Mouse (Mus musculus): ENCODE data around the gene Parp1. TPM values are rescaled to one million over a fixed set of nuclear protein-coding genes. Genes with fewer than 3 reads are reported as not detected.

The Parp1 gene
- total RNA-seq (2014; fragmentation: Nextera tagmentation) (75.5 and 91.1 TPM in 2 replicates), total RNA-seq (2017) (165 and 168 TPM in 2 replicates), polyA plus RNA-seq (2012) (127 and 142 TPM in 2 replicates)

- Histone ChIP-seq H3K27me3 (ENCODE audit: insufficient read depth, low read length) (peaks cover 5% of the 10 kb centered on the region; the same call in 1 of the 2 replicates), H3K4me3 (ENCODE audit: low read depth, low read length) (peak within 1 kb of the TSS; percentile 84), H3K9me3 (replicated peaks) (no peaks in the 10 kb centered on the region), H3K36me3 (replicated peaks) (peaks cover 31% of the 10 kb centered on the region), H3K4me1 (ENCODE audit: insufficient read depth, low read depth, low read length) (peaks cover 44% of the 10 kb centered on the region)
- ATAC-seq (ENCODE audit: extremely low read depth, insufficient number of reproducible peaks, low FRiP score, poor library complexity, severe bottlenecking): peak; percentile 90
- TF ChIP-seq TAL1 (conservative IDR thresholded peaks at IDR 0.05; ENCODE audit: low read depth, low read length) (no peak), POLR2AphosphoS5 (IDR thresholded peaks at IDR 0.05; ENCODE audit: insufficient replicate concordance, low read depth, low read length) (no peak), GATA1 (IDR thresholded peaks at IDR 0.05; ENCODE audit: borderline replicate concordance, low read length) (no peak), CTCF (IDR thresholded peaks at IDR 0.05; ENCODE audit: low read depth, low read length) (no peak), GATA2 (IDR thresholded peaks at IDR 0.05; ENCODE audit: borderline replicate concordance, low read depth, low read length) (no peak)
- peak; percentile 91 for DNase-seq (ENCODE audit: low spot score)
These were observed at the start of gene Parp1 for GRCm38 (mm10) chr1:180568761-180569452. Gene Parp1 (plus strand): TSS chr1:180568924.

- H3K4me1 ChIP-seq (ENCODE audit: insufficient read depth, low read depth, low read length): peaks cover 4% of the 10 kb centered on the region; the same call in 1 of the 2 replicates
- no peak for TF ChIP-seq POLR2AphosphoS5 (IDR thresholded peaks at IDR 0.05; ENCODE audit: insufficient replicate concordance, low read depth, low read length)
- TF ChIP-seq CTCF (IDR thresholded peaks at IDR 0.05; ENCODE audit: low read depth, low read length): no peak
- TF ChIP-seq TAL1 (conservative IDR thresholded peaks at IDR 0.05; ENCODE audit: low read depth, low read length): no peak
- no peak for TF ChIP-seq GATA1 (IDR thresholded peaks at IDR 0.05; ENCODE audit: borderline replicate concordance, low read length)
- TF ChIP-seq GATA2 (IDR thresholded peaks at IDR 0.05; ENCODE audit: borderline replicate concordance, low read depth, low read length): no peak
- no peak overlapping the region for H3K4me3 ChIP-seq (ENCODE audit: low read depth, low read length)
- DNase-seq (ENCODE audit: low spot score) (no peak), ATAC-seq (ENCODE audit: extremely low read depth, insufficient number of reproducible peaks, low FRiP score, poor library complexity, severe bottlenecking) (no peak)
- H3K36me3 ChIP-seq (replicated peaks): no peaks in the 10 kb centered on the region
- no peaks in the 10 kb centered on the region for H3K9me3 ChIP-seq (replicated peaks)
- H3K27me3 ChIP-seq (ENCODE audit: insufficient read depth, low read length): peaks cover 30% of the 10 kb centered on the region
These were observed 49.2 kb upstream of the Parp1 start for GRCm38 (mm10) chr1:180519520-180519919.

- Histone ChIP-seq H3K4me1 (ENCODE audit: insufficient read depth, low read depth, low read length) (peaks cover 4% of the 10 kb centered on the region; the same call in 1 of the 2 replicates), H3K36me3 (replicated peaks) (no peaks in the 10 kb centered on the region), H3K9me3 (replicated peaks) (no peaks in the 10 kb centered on the region), H3K27me3 (ENCODE audit: insufficient read depth, low read length) (peaks cover 27% of the 10 kb centered on the region), H3K4me3 (ENCODE audit: low read depth, low read length) (no peak overlapping the region)
- no peak for DNase-seq (ENCODE audit: low spot score)
- no peak for TF ChIP-seq CTCF (IDR thresholded peaks at IDR 0.05; ENCODE audit: low read depth, low read length)
- TF ChIP-seq GATA2 (IDR thresholded peaks at IDR 0.05; ENCODE audit: borderline replicate concordance, low read depth, low read length): no peak
- no peak for ATAC-seq (ENCODE audit: extremely low read depth, insufficient number of reproducible peaks, low FRiP score, poor library complexity, severe bottlenecking)
These were observed 48.5 kb upstream of the Parp1 start for GRCm38 (mm10) chr1:180520190-180520589.

- ATAC-seq (ENCODE audit: extremely low read depth, insufficient number of reproducible peaks, low FRiP score, poor library complexity, severe bottlenecking): no peak
- no peaks in the 10 kb centered on the region for H3K4me1 ChIP-seq (ENCODE audit: insufficient read depth, low read depth, low read length)
- no peak for DNase-seq (ENCODE audit: low spot score)
- H3K27me3 ChIP-seq (ENCODE audit: insufficient read depth, low read length): peaks cover 29% of the 10 kb centered on the region
- H3K4me3 ChIP-seq (ENCODE audit: low read depth, low read length): no peak overlapping the region
- H3K9me3 ChIP-seq (replicated peaks): no peaks in the 10 kb centered on the region
- TF ChIP-seq POLR2AphosphoS5 (IDR thresholded peaks at IDR 0.05; ENCODE audit: insufficient replicate concordance, low read depth, low read length) (no peak), CTCF (IDR thresholded peaks at IDR 0.05; ENCODE audit: low read depth, low read length) (no peak), GATA2 (IDR thresholded peaks at IDR 0.05; ENCODE audit: borderline replicate concordance, low read depth, low read length) (no peak), TAL1 (conservative IDR thresholded peaks at IDR 0.05; ENCODE audit: low read depth, low read length) (no peak), GATA1 (IDR thresholded peaks at IDR 0.05; ENCODE audit: borderline replicate concordance, low read length) (no peak)
- no peaks in the 10 kb centered on the region for H3K36me3 ChIP-seq (replicated peaks)
These were observed 45.4 kb upstream of the Parp1 start for GRCm38 (mm10) chr1:180523320-180523719.

GRCm38 (mm10) chr1:180525301-180525700 lies 43.4 kb upstream of the Parp1 start:
- no peaks in the 10 kb centered on the region for H3K36me3 ChIP-seq (replicated peaks)
- H3K4me1 ChIP-seq (ENCODE audit: insufficient read depth, low read depth, low read length): no peaks in the 10 kb centered on the region
- no peak for DNase-seq (ENCODE audit: low spot score)
- no peak for ATAC-seq (ENCODE audit: extremely low read depth, insufficient number of reproducible peaks, low FRiP score, poor library complexity, severe bottlenecking)
- H3K9me3 ChIP-seq (replicated peaks): no peaks in the 10 kb centered on the region
- TF ChIP-seq POLR2AphosphoS5 (IDR thresholded peaks at IDR 0.05; ENCODE audit: insufficient replicate concordance, low read depth, low read length) (no peak), GATA1 (IDR thresholded peaks at IDR 0.05; ENCODE audit: borderline replicate concordance, low read length) (no peak), CTCF (IDR thresholded peaks at IDR 0.05; ENCODE audit: low read depth, low read length) (no peak), GATA2 (IDR thresholded peaks at IDR 0.05; ENCODE audit: borderline replicate concordance, low read depth, low read length) (no peak), TAL1 (conservative IDR thresholded peaks at IDR 0.05; ENCODE audit: low read depth, low read length) (no peak)
- H3K4me3 ChIP-seq (ENCODE audit: low read depth, low read length): no peak overlapping the region
- H3K27me3 ChIP-seq (ENCODE audit: insufficient read depth, low read length): peaks cover 25% of the 10 kb centered on the region

GRCm38 (mm10) chr1:180529847-180530246 lies 38.9 kb upstream of the Parp1 start:
- ATAC-seq (ENCODE audit: extremely low read depth, insufficient number of reproducible peaks, low FRiP score, poor library complexity, severe bottlenecking) (no peak), DNase-seq (ENCODE audit: low spot score) (no peak)
- H3K27me3 ChIP-seq (ENCODE audit: insufficient read depth, low read length): peaks cover 30% of the 10 kb centered on the region
- no peaks in the 10 kb centered on the region for H3K36me3 ChIP-seq (replicated peaks)
- no peak overlapping the region for H3K4me3 ChIP-seq (ENCODE audit: low read depth, low read length)
- H3K4me1 ChIP-seq (ENCODE audit: insufficient read depth, low read depth, low read length): no peaks in the 10 kb centered on the region
- H3K9me3 ChIP-seq (replicated peaks): 0 out of 2 replicates have a peak, but pooled peaks cover 2% of the 10 kb centered on the region
- TF ChIP-seq POLR2AphosphoS5 (IDR thresholded peaks at IDR 0.05; ENCODE audit: insufficient replicate concordance, low read depth, low read length) (no peak), GATA2 (IDR thresholded peaks at IDR 0.05; ENCODE audit: borderline replicate concordance, low read depth, low read length) (no peak), TAL1 (conservative IDR thresholded peaks at IDR 0.05; ENCODE audit: low read depth, low read length) (no peak), CTCF (IDR thresholded peaks at IDR 0.05; ENCODE audit: low read depth, low read length) (no peak), GATA1 (IDR thresholded peaks at IDR 0.05; ENCODE audit: borderline replicate concordance, low read length) (no peak)
